Mouse (Mus musculus) CH12.LX (cell line): Measurements from ENCODE around the gene Aim2. TPM values are rescaled to one million over a fixed set of nuclear protein-coding genes. Genes with fewer than 3 reads are reported as not detected.

Source experiments
- DNase-seq: peaks from one replicate; pipeline ENCODE4 v3.0.0-alpha.2; 2013; ENCODE audit errors: extremely low read depth
- H3K27ac ChIP-seq: 2 replicates; pipeline ENCODE4 v1.5.1; 2012; ENCODE audit warnings: low read depth, mild to moderate bottlenecking, control low read depth, moderate library complexity; ENCODE audit not compliant: insufficient read depth
- H3K27me3 ChIP-seq: replicated peaks from 2 replicates; pipeline ENCODE3; 2012; ENCODE audit warnings: inconsistent platforms
- H3K36me3 ChIP-seq, 2 experiments: replicated peaks in 1 of 2; 2 replicates each; pipeline versions ENCODE3 to v1.6.1; 2012; ENCODE audit warnings: inconsistent platforms in 1 of 2, low read length in 1 of 2, mild to moderate bottlenecking in 1 of 2, mixed read lengths in 1 of 2, moderate library complexity in 1 of 2; ENCODE audit not compliant: control insufficient read depth in 1 of 2, insufficient read depth in 1 of 2
- H3K4me1 ChIP-seq, 2 experiments: 2 replicates each; pipeline ENCODE4 v1.6.1; 2012; ENCODE audit warnings: inconsistent platforms in 1 of 2, moderate library complexity in 1 of 2; ENCODE audit not compliant: insufficient read depth in 2 of 2, control insufficient read depth in 1 of 2
- H3K4me2 ChIP-seq: 2 replicates; pipeline ENCODE4 v1.6.1; 2012; ENCODE audit warnings: low read depth, mild to moderate bottlenecking, control low read depth; ENCODE audit not compliant: poor library complexity, insufficient read depth, severe bottlenecking
- H3K4me3 ChIP-seq, 3 experiments: fragments of 150-350 bp in 1 of 3; sonication (generic) in 1 of 3; replicated peaks in 1 of 3; 2 replicates each; pipeline versions ENCODE3 to v1.5.1; 2011 to 2012; ENCODE audit warnings: low read depth in 2 of 3, low read length in 2 of 3, mild to moderate bottlenecking in 2 of 3, moderate library complexity in 2 of 3, control low read depth in 1 of 3, improper control_type of control experiment in 1 of 3, inconsistent platforms in 1 of 3, mixed read lengths in 1 of 3; ENCODE audit not compliant: poor library complexity in 1 of 3
- H3K79me2 ChIP-seq: replicated peaks from 2 replicates; pipeline ENCODE4 v1.6.1; 2012; ENCODE audit warnings: mild to moderate bottlenecking, moderate library complexity; ENCODE audit not compliant: control insufficient read depth, poor library complexity, insufficient read depth, severe bottlenecking; ENCODE audit errors: extremely low read depth
- H3K9ac ChIP-seq: 2 replicates; pipeline ENCODE4 v1.6.1; 2012; ENCODE audit warnings: low read depth, mild to moderate bottlenecking, control low read depth, moderate library complexity; ENCODE audit not compliant: insufficient read depth
- H3K9me3 ChIP-seq: replicated peaks from 2 replicates; pipeline ENCODE3; 2012; ENCODE audit warnings: low read length, inconsistent platforms, mixed read lengths
- CHD1 ChIP-seq: IDR thresholded peaks from 2 replicates; pipeline ENCODE4 v1.6.1; 2012; ENCODE audit warnings: low read depth, low read length, improper control_type of control experiment, inconsistent platforms
- CTCF ChIP-seq, 2 experiments: IDR thresholded peaks in 1 of 2; conservative IDR thresholded peaks in 1 of 2; 2 replicates each; pipeline ENCODE4 v1.5.1; 2011 to 2012; ENCODE audit warnings: low read depth in 2 of 2, low read length in 2 of 2, improper control_type of control experiment in 1 of 2, inconsistent platforms in 1 of 2, mild to moderate bottlenecking in 1 of 2, moderate library complexity in 1 of 2
- ELF1 ChIP-seq: IDR thresholded peaks from 2 replicates; pipeline ENCODE4 v1.6.1; 2014; ENCODE audit warnings: low read depth, mild to moderate bottlenecking, inconsistent platforms, low read length, improper control_type of control experiment
- EP300 ChIP-seq: IDR thresholded peaks from 2 replicates; pipeline ENCODE4 v1.6.1; 2011; ENCODE audit warnings: low read length, improper control_type of control experiment
- GABPA ChIP-seq: IDR thresholded peaks from 2 replicates; pipeline ENCODE4 v1.6.1; 2012; ENCODE audit warnings: low read depth, low read length, improper control_type of control experiment, inconsistent platforms; ENCODE audit not compliant: insufficient replicate concordance
- HCFC1 ChIP-seq: IDR thresholded peaks from 2 replicates; pipeline ENCODE4 v1.6.1; 2012; ENCODE audit warnings: low read depth, mild to moderate bottlenecking, inconsistent platforms, low read length, improper control_type of control experiment
- IRF4 ChIP-seq: IDR thresholded peaks from 2 replicates; pipeline ENCODE4 v1.6.1; 2014; ENCODE audit warnings: low read depth, mild to moderate bottlenecking, inconsistent platforms, low read length, improper control_type of control experiment
- JUND ChIP-seq: conservative IDR thresholded peaks from 2 replicates; pipeline ENCODE4 v1.6.1; 2011; ENCODE audit warnings: low read depth, low read length, improper control_type of control experiment
- KAT2A ChIP-seq: IDR thresholded peaks from 2 replicates; pipeline ENCODE4 v1.6.1; 2012; ENCODE audit warnings: low read length, improper control_type of control experiment, inconsistent platforms; ENCODE audit not compliant: insufficient replicate concordance
- MAX ChIP-seq: IDR thresholded peaks from 2 replicates; pipeline ENCODE4 v1.6.1; 2011; ENCODE audit warnings: low read length, improper control_type of control experiment
- MEF2A ChIP-seq: IDR thresholded peaks from 2 replicates; pipeline ENCODE4 v1.6.1; 2014; ENCODE audit warnings: low read depth, mild to moderate bottlenecking, inconsistent platforms, low read length, improper control_type of control experiment, borderline replicate concordance
- MYC ChIP-seq: IDR thresholded peaks from 2 replicates; pipeline ENCODE4 v1.6.1; 2011; ENCODE audit warnings: low read depth, mild to moderate bottlenecking, improper control_type of control experiment, low read length
- NELFE ChIP-seq: IDR thresholded peaks from 2 replicates; pipeline ENCODE4 v1.6.1; 2011; ENCODE audit warnings: low read depth, low read length, improper control_type of control experiment
- NRF1 ChIP-seq: IDR thresholded peaks from 2 replicates; pipeline ENCODE4 v1.6.1; 2014; ENCODE audit warnings: low read depth, mild to moderate bottlenecking, inconsistent platforms, low read length, improper control_type of control experiment, moderate library complexity
- POLR2A ChIP-seq: IDR thresholded peaks from 2 replicates; pipeline ENCODE4 v1.6.1; 2011; ENCODE audit warnings: low read depth, mild to moderate bottlenecking, improper control_type of control experiment, low read length
- RAD21 ChIP-seq: IDR thresholded peaks from 2 replicates; pipeline ENCODE4 v1.6.1; 2011; ENCODE audit warnings: low read depth, mild to moderate bottlenecking, low read length, improper control_type of control experiment, moderate library complexity
- SIN3A ChIP-seq: IDR thresholded peaks from 2 replicates; pipeline ENCODE4 v1.6.1; 2012; ENCODE audit warnings: low read length, improper control_type of control experiment, inconsistent platforms
- SMC3 ChIP-seq: IDR thresholded peaks from 2 replicates; pipeline ENCODE4 v1.6.1; 2011; ENCODE audit warnings: low read depth, low read length, improper control_type of control experiment
- TBP ChIP-seq: conservative IDR thresholded peaks from 2 replicates; pipeline ENCODE4 v1.6.1; 2011; ENCODE audit warnings: low read depth, low read length, improper control_type of control experiment
- TCF12 ChIP-seq: IDR thresholded peaks from 2 replicates; pipeline ENCODE4 v1.6.1; 2014; ENCODE audit warnings: low read depth, mild to moderate bottlenecking, inconsistent platforms, low read length, improper control_type of control experiment
- USF2 ChIP-seq: conservative IDR thresholded peaks from 2 replicates; pipeline ENCODE4 v1.6.1; 2011; ENCODE audit warnings: low read depth, low read length, improper control_type of control experiment
- ZC3H11A ChIP-seq: IDR thresholded peaks from 2 replicates; pipeline ENCODE4 v1.6.1; 2012; ENCODE audit warnings: low read depth, mild to moderate bottlenecking, inconsistent platforms, low read length, improper control_type of control experiment
- ZMIZ1 ChIP-seq: IDR thresholded peaks from 2 replicates; pipeline ENCODE4 v1.6.1; 2012; ENCODE audit warnings: low read depth, mild to moderate bottlenecking, inconsistent platforms, low read length, improper control_type of control experiment
- ZNF384 ChIP-seq: IDR thresholded peaks from 2 replicates; pipeline ENCODE4 v1.6.1; 2012; ENCODE audit warnings: low read depth, low read length, improper control_type of control experiment, inconsistent platforms
- dilution Hi-C: fragments of 300-500 bp; cut with MboI; formaldehyde crosslinking; loops from 2 replicates; pipeline ENCODE4 v1.14.3; 2020; ENCODE audit warnings: low sequenced_read_pairs; ENCODE audit not compliant: extremely low pct_unique_long_range_greater_than_20kb, extremely low pct_ligation_motif_present
- in situ Hi-C: fragments of 300-500 bp; cut with MboI; formaldehyde crosslinking; loops from 3 replicates; pipeline ENCODE4 v1.14.3; 2019; ENCODE audit warnings: low sequenced_read_pairs, low pct_ligation_motif_present, low pct_unique_long_range_greater_than_20kb, mixed read lengths
- polyA plus RNA-seq: library from polyadenylated mRNA; unstranded; fragments of >175 nt; gene quantifications from 2 replicates; pipeline ENCODE4 v1.2.1, GENCODE M21; 2012; ENCODE audit warnings: low read depth; ENCODE audit not compliant: insufficient read length
- total RNA-seq, 2 experiments: library from RNA; depleted of rRNA; stranded (reverse); fragments of 300-350 nt in 1 of 2; fragments of >200 nt in 1 of 2; gene quantifications; 2 replicates each; pipeline ENCODE4 v1.2.3; 2012 to 2014

Aim2 gene
- total and polyA plus RNA-seq, 3 experiments, result 59.7 to 117 (median 87.0) TPM

- TF ChIP-seq TBP (no peak), POLR2A (no peak), ELF1 (no peak), CHD1 (no peak), MYC (0 out of 2 replicates have a peak, but pooled peaks have one; percentile 16), RAD21 (peak; percentile 97), TCF12 (no peak), MEF2A (peak; percentile 29; the same call in 1 of the 2 replicates), CTCF (conservative IDR thresholded peaks at IDR 0.05 in 1 of 2, IDR thresholded peaks at IDR 0.05 in 1 of 2; ENCODE audit: low read depth in 2 of 2, low read length in 2 of 2) (peak; percentile 55 to 93)
Measured at GRCm38 (mm10) chr1:173398323-173398970, 47.8 kb downstream of the Aim2 start (continued).

- dilution Hi-C loops (no loop called here), in situ Hi-C loops (no loop called here)
- TF ChIP-seq KAT2A, result no peak
- TF ChIP-seq MEF2A, result no peak
- no peak for TF ChIP-seq USF2
- no peak for TF ChIP-seq CTCF (conservative IDR thresholded peaks at IDR 0.05 in 1 of 2, IDR thresholded peaks at IDR 0.05 in 1 of 2; ENCODE audit: low read depth in 2 of 2, low read length in 2 of 2)
- no peak for TF ChIP-seq POLR2A
- TF ChIP-seq ZNF384, result no peak
- TF ChIP-seq HCFC1, result no peak
- no peak for TF ChIP-seq GABPA
- TF ChIP-seq IRF4, result no peak
- TF ChIP-seq JUND, result no peak
- TF ChIP-seq NELFE, result no peak
- no peak for TF ChIP-seq SIN3A
- TF ChIP-seq SMC3, result no peak
- TF ChIP-seq EP300, result no peak
- TF ChIP-seq NRF1, result no peak
- no peak for TF ChIP-seq TBP
- no peak for TF ChIP-seq ZMIZ1
- TF ChIP-seq MAX, result no peak
- no peak for TF ChIP-seq ZC3H11A
- Histone ChIP-seq H3K27ac (no peak overlapping the region), H3K9ac (no peak overlapping the region), H3K4me3 (no peak overlapping the region), H3K9me3 (no peaks in the 10 kb centered on the region), H3K36me3 (no peaks in the 10 kb centered on the region), H3K79me2 (no peaks in the 10 kb centered on the region), H3K27me3 (no peaks in the 10 kb centered on the region), H3K4me2 (no peak overlapping the region), H3K4me1 (peaks cover 5 to 23% of the 10 kb centered on the region in 2 experiments)
- no peak for DNase-seq
Measured at GRCm38 (mm10) chr1:173404696-173405309, 54.1 kb downstream of the Aim2 start.
